Mouse (Mus musculus) ES-E14 (cell line): ENCODE data around the gene Nme9.

Experiments
- CHD2 ChIP-seq: IDR thresholded peaks from 2 replicates; pipeline ENCODE4 v1.6.1; 2014; ENCODE audit warnings: mild to moderate bottlenecking, low read depth, low read length, inconsistent platforms
- HCFC1 ChIP-seq: IDR thresholded peaks from 2 replicates; pipeline ENCODE4 v1.6.1; 2012; ENCODE audit warnings: low read length, inconsistent platforms, borderline replicate concordance; ENCODE audit not compliant: insufficient read depth
- MAFK ChIP-seq: IDR thresholded peaks from 2 replicates; pipeline ENCODE4 v1.6.1; 2014; ENCODE audit warnings: mild to moderate bottlenecking, low read depth, low read length, inconsistent platforms; ENCODE audit not compliant: insufficient read depth
- ZC3H11A ChIP-seq: IDR thresholded peaks from 2 replicates; pipeline ENCODE4 v1.6.1; 2012; ENCODE audit warnings: low read depth, mild to moderate bottlenecking, inconsistent platforms, low read length, borderline replicate concordance

DNA sequence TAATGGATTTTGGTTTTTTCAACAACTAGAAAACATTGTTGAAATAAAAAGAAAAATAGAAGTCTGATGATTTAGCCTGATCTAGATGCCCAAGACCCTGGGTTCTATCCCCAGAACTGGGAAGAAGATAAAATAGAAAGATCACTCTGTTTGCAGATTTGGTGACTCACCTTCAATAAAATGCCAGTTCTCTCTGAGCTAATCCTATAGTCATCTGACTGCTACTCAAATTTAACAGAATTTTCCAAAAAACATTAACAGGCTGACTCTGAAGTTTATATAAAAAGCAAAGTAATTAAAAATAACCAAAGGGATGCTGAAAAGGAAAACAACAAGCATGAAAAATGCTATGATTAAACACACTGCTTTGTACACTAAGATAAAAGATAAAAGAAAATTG lies 5.0 kb upstream of the Nme9 start:
- TF ChIP-seq ZC3H11A (no peak), MAFK (no peak), CHD2 (no peak), HCFC1 (no peak)
